Mouse (Mus musculus): Measurements from ENCODE around the gene Camta1.

- TF ChIP-seq CTCF (IDR thresholded peaks at IDR 0.05; ENCODE audit: low read depth, low read length), result no peak
- no peak for TF ChIP-seq POLR2A (IDR thresholded peaks at IDR 0.05; ENCODE audit: borderline replicate concordance, low read depth, low read length)
These were observed 142.7 kb downstream of the Camta1 start for GRCm38 (mm10) chr4:151718866-151719475.

Measured in bone marrow macrophage, adult 2 months (primary cell).